ENCODE assay signal across 9 mouse cellular contexts in the genomic region with DNA sequence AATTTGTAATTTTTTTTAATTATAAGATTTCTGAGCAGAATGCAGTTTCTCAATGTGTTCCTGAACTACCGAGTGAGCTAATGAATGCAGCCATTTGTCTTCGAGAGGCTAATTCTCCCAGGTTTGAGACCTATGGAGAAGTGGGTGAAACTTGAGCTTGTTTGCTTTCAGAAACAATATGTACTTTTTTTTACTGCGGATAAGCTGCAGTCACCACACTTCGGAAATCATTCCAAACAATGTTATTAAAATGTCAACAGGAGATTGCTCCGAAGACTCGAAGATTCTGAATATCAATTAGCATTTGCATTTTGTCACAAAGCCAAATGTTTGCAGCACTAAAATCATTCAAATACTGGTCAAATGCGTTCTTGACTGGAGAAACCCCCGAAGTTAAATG. TPM values are rescaled to one million over a fixed set of nuclear protein-coding genes. Genes with fewer than 3 reads are reported as not detected.
A peak's percentile ranks its signal among the peaks of the same experiment; 100 is the strongest.
DNase-seq lines count a peak whose midpoint lies in the region; ATAC-seq lines count a peak whose summit lies in the region.
"Had no signal": no experiment of that assay in that cellular context is flagged by ENCODE, and none has a peak within 500 bp of the region (broad histone marks: within the 10 kb centered on the region; RNA-seq: fewer than 3 reads in every experiment).

No protein-coding gene starts in this region.

- H3K9ac ChIP-seq in kidney, embryonic 15.5 days, result no peak overlapping the region
- H3K9ac ChIP-seq in embryonic facial prominence, embryonic 15.5 days, result no peak overlapping the region
- no peak overlapping the region; the same call in 1 of the 2 replicates for H3K9ac ChIP-seq in intestine, embryonic 16.5 days (ENCODE audit: low read depth, low read length)
- no peak overlapping the region for H3K9ac ChIP-seq in neural tube, embryonic 12.5 days

- no peak for ATAC-seq in kidney, embryonic 15.5 days (replicated peaks; ENCODE audit: low FRiP score)
- ATAC-seq in embryonic facial prominence, embryonic 15.5 days (ENCODE audit: insufficient number of reproducible peaks, low FRiP score, low TSS enrichment, low read depth), result no peak
- ATAC-seq in intestine, embryonic 16.5 days, result no peak
- ATAC-seq in neural tube, embryonic 12.5 days (ENCODE audit: low FRiP score, low read depth), result no peak
- ATAC-seq in inflammation-experienced regulatory T-cells, adult 6 months, result no peak

- H3K36me3 ChIP-seq in kidney, embryonic 15.5 days, result no peaks in the 10 kb centered on the region
- no peaks in the 10 kb centered on the region for H3K36me3 ChIP-seq in embryonic facial prominence, embryonic 15.5 days
- H3K36me3 ChIP-seq in intestine, embryonic 16.5 days (ENCODE audit: control insufficient read depth, insufficient read depth, low read length), result no peaks in the 10 kb centered on the region
- H3K36me3 ChIP-seq in neural tube, embryonic 12.5 days, result no peaks in the 10 kb centered on the region
- H3K36me3 ChIP-seq: G1E had no signal

- WGBS in kidney, embryonic 15.5 days, result 3% methylated on average over 8 of the region's 8 CpGs
- WGBS in embryonic facial prominence, embryonic 15.5 days, result 4% methylated on average over 8 of the region's 8 CpGs
- WGBS in intestine, embryonic 16.5 days, result 8% methylated on average over 8 of the region's 8 CpGs
- WGBS in neural tube, embryonic 12.5 days, result 3% methylated on average over 8 of the region's 8 CpGs

- no peaks in the 10 kb centered on the region for H3K27me3 ChIP-seq in kidney, embryonic 15.5 days
- H3K27me3 ChIP-seq in embryonic facial prominence, embryonic 15.5 days, result no peaks in the 10 kb centered on the region
- no peaks in the 10 kb centered on the region for H3K27me3 ChIP-seq in intestine, embryonic 16.5 days (replicated peaks; ENCODE audit: control insufficient read depth, insufficient read depth, low read length)
- H3K27me3 ChIP-seq in neural tube, embryonic 12.5 days (replicated peaks), result 0 out of 2 replicates have a peak, but pooled peaks cover 2% of the 10 kb centered on the region

- H3K4me3 ChIP-seq in kidney, embryonic 15.5 days (replicated peaks), result peak overlapping the region; percentile 95
- peak overlapping the region; percentile 80 for H3K4me3 ChIP-seq in embryonic facial prominence, embryonic 15.5 days (replicated peaks)
- H3K4me3 ChIP-seq in intestine, embryonic 16.5 days (ENCODE audit: low read length), result peak overlapping the region; percentile 93
- H3K4me3 ChIP-seq in neural tube, embryonic 12.5 days, result peak overlapping the region; percentile 90; the same call in 1 of the 2 replicates

- H3K4me1 ChIP-seq in kidney, embryonic 15.5 days, result peaks cover 13% of the 10 kb centered on the region
- peaks cover 14% of the 10 kb centered on the region for H3K4me1 ChIP-seq in embryonic facial prominence, embryonic 15.5 days
- H3K4me1 ChIP-seq in intestine, embryonic 16.5 days (ENCODE audit: control insufficient read depth, insufficient read depth, low read length), result peaks cover 4% of the 10 kb centered on the region; the same call in 1 of the 2 replicates
- peaks cover 9% of the 10 kb centered on the region for H3K4me1 ChIP-seq in neural tube, embryonic 12.5 days

- no peaks in the 10 kb centered on the region for H3K9me3 ChIP-seq in kidney, embryonic 15.5 days (replicated peaks)
- H3K9me3 ChIP-seq in embryonic facial prominence, embryonic 15.5 days (replicated peaks), result no peaks in the 10 kb centered on the region
- H3K9me3 ChIP-seq in intestine, embryonic 16.5 days (ENCODE audit: control insufficient read depth, low read length), result no peaks in the 10 kb centered on the region
- no peaks in the 10 kb centered on the region for H3K9me3 ChIP-seq in neural tube, embryonic 12.5 days

- peak overlapping the region; percentile 80 for H3K4me2 ChIP-seq in kidney, embryonic 15.5 days
- peak overlapping the region; percentile 58 for H3K4me2 ChIP-seq in embryonic facial prominence, embryonic 15.5 days (replicated peaks)
- H3K4me2 ChIP-seq in intestine, embryonic 16.5 days (ENCODE audit: low read depth, low read length), result peak overlapping the region; percentile 87
- H3K4me2 ChIP-seq in neural tube, embryonic 12.5 days (replicated peaks), result peak overlapping the region; percentile 76

- H3K27ac ChIP-seq in kidney, embryonic 15.5 days, result peak overlapping the region; percentile 100; the same call in 1 of the 2 replicates
- H3K27ac ChIP-seq in embryonic facial prominence, embryonic 15.5 days (replicated peaks), result peak overlapping the region; percentile 100
- no peak overlapping the region; the same call in 1 of the 2 replicates for H3K27ac ChIP-seq in intestine, embryonic 16.5 days (ENCODE audit: low read length)
- H3K27ac ChIP-seq in neural tube, embryonic 12.5 days, result no peak overlapping the region

- no peak for DNase-seq in kidney, postnatal 10 days
- DNase-seq in adrenal gland, postnatal 14 days, result no peak
- no peak for DNase-seq in thymus, postnatal 0 days (ENCODE audit: low spot score)

RNA-seq across cellular contexts. Expression of gene Adgrl2, which starts 0.7 kb away (rescaled TPM):
- polyA plus RNA-seq in kidney, embryonic 15.5 days (2015; fragmentation: Nextera tagmentation; extraction: Ambion mirVana), result 62.1 and 64.6 TPM in 2 replicates
- 83.6 and 86.7 TPM in 2 replicates for polyA plus RNA-seq in embryonic facial prominence, embryonic 15.5 days (2015; fragmentation: Nextera tagmentation; extraction: Ambion mirVana)
- polyA plus RNA-seq in intestine, embryonic 16.5 days (2015; fragmentation: Nextera tagmentation; extraction: Ambion mirVana), result 24.4 and 26.8 TPM in 2 replicates
- polyA plus RNA-seq in neural tube, embryonic 12.5 days (2016; fragmentation: Nextera tagmentation; extraction: Ambion mirVana), result 100 and 102 TPM in 2 replicates
- total RNA-seq in adrenal gland, postnatal 14 days (2021), result 73.3 and 73.8 TPM in 2 replicates
- under 1 TPM in 1 of 3 experiments, not detected in 2; 0.17 TPM for polyA plus RNA-seq in inflammation-experienced regulatory T-cells, adult 6 months (2017; shearing (Covaris generic))
- polyA plus RNA-seq in thymus, postnatal 0 days (2015; fragmentation: Nextera tagmentation; extraction: Ambion mirVana), result 8.3 and 8.6 TPM in 2 replicates
- polyA plus RNA-seq: G1E had no signal

Comparison
In these comparisons a context has a peak if more than half of its experiments do, and no peak if none do; other contexts are left out.
1. H3K27ac ChIP-seq: peak in kidney, embryonic 15.5 days (single experiment) and embryonic facial prominence, embryonic 15.5 days (single experiment); none in intestine, embryonic 16.5 days (single experiment) and neural tube, embryonic 12.5 days (single experiment).
2. Peak in every context shown above with its lines, with median percentiles within 50 percentile points of each other: H3K4me2 ChIP-seq and H3K4me3 ChIP-seq.